In genomic region chr8:71629781-71630212, GRCm38 (mm10) we compare ENCODE assay signal across 8 mouse cellular contexts. TPM values are rescaled to one million over a fixed set of nuclear protein-coding genes. Genes with fewer than 3 reads are reported as not detected.
DNase-seq lines count a peak whose midpoint lies in the region; ATAC-seq and TF ChIP-seq lines count a peak whose summit lies in the region.

No protein-coding gene starts in this region.

- WGBS in heart, embryonic 13.5 days, result 6% methylated on average over 25 of the region's 25 CpGs
- 3% methylated on average over 25 of the region's 25 CpGs for WGBS in kidney, postnatal 0 days

- ATAC-seq in heart, embryonic 13.5 days (ENCODE audit: extremely low read depth, insufficient number of reproducible peaks, low FRiP score, low TSS enrichment), result 0 out of 2 replicates have a peak, but pooled peaks have one; percentile 0
- peak; percentile 22; the same call in 1 of the 2 replicates for ATAC-seq in kidney, postnatal 0 days (replicated peaks; ENCODE audit: low FRiP score, low read depth)

- no peaks in the 10 kb centered on the region for H3K27me3 ChIP-seq in MEL (ENCODE audit: control insufficient read depth in 1 of 2, insufficient read depth in 2 of 2, low read length in 2 of 2)
- peaks cover 55% of the 10 kb centered on the region for H3K27me3 ChIP-seq in heart, embryonic 13.5 days (replicated peaks)
- H3K27me3 ChIP-seq in kidney, postnatal 0 days (ENCODE audit: insufficient read depth, low read length), result no peaks in the 10 kb centered on the region

- TF ChIP-seq CTCF in MEL (IDR thresholded peaks at IDR 0.05 in 2 of 3, conservative IDR thresholded peaks at IDR 0.05 in 1 of 3; ENCODE audit: control insufficient read depth in 1 of 3, insufficient read depth in 1 of 3, low read depth in 2 of 3, low read length in 3 of 3, poor library complexity in 1 of 3, severe bottlenecking in 1 of 3), result no peak
- no peak for TF ChIP-seq CTCF in kidney, postnatal 0 days (IDR thresholded peaks at IDR 0.05; ENCODE audit: low read depth)

- TF ChIP-seq RAD21 in MEL (IDR thresholded peaks at IDR 0.05; ENCODE audit: low read depth, low read length), result no peak

- peaks cover 0 to 12% of the 10 kb centered on the region in 2 experiments; a peak in 2 of 4 replicates for H3K36me3 ChIP-seq in MEL (ENCODE audit: control insufficient read depth in 1 of 2, insufficient read depth in 2 of 2, low read length in 2 of 2)
- H3K36me3 ChIP-seq in heart, embryonic 13.5 days, result peaks cover 17% of the 10 kb centered on the region
- peaks cover 8% of the 10 kb centered on the region; the same call in 1 of the 2 replicates for H3K36me3 ChIP-seq in kidney, postnatal 0 days (ENCODE audit: insufficient read depth, low read length)

- DNase-seq in 3134 (ENCODE audit: extremely low read depth, insufficient read length, low spot score) (peak; percentile 86), MEL (ENCODE audit: low read depth, low spot score) (peak; percentile 80)
- peak; percentile 60 for DNase-seq in embryo, embryonic 9.5 days (ENCODE audit: extremely low spot score)
- DNase-seq in kidney, postnatal 0 days (ENCODE audit: low spot score), result peak; percentile 56
- DNase-seq in lung, postnatal 4 days, result peak; percentile 57 to 69
- DNase-seq in thymus, adult 18-20 months, result peak; percentile 49 to 59
- no peak for DNase-seq in left cerebral cortex, adult 11 months (ENCODE audit: low spot score)

- H3K4me1 ChIP-seq in MEL (ENCODE audit: control insufficient read depth in 1 of 2, insufficient read depth in 2 of 2, low read length in 2 of 2), result peaks cover 2 to 35% of the 10 kb centered on the region in 2 experiments; a peak in 3 of 4 replicates
- peaks cover 38% of the 10 kb centered on the region for H3K4me1 ChIP-seq in heart, embryonic 13.5 days
- H3K4me1 ChIP-seq in kidney, postnatal 0 days (replicated peaks; ENCODE audit: insufficient read depth, low read length), result peaks cover 25% of the 10 kb centered on the region

- no peaks in the 10 kb centered on the region; the same call in 1 of the 2 replicates for H3K79me2 ChIP-seq in MEL (ENCODE audit: control insufficient read depth, insufficient read depth, low read length, poor library complexity)

- peak overlapping the region; percentile 61 for H3K9ac ChIP-seq in MEL (ENCODE audit: control insufficient read depth, low read depth, low read length, poor library complexity, severe bottlenecking)
- H3K9ac ChIP-seq in heart, embryonic 13.5 days, result peak overlapping the region; percentile 80
- no peak overlapping the region for H3K9ac ChIP-seq in kidney, postnatal 0 days (ENCODE audit: low read depth, low read length)

- TF ChIP-seq POLR2A in MEL (IDR thresholded peaks at IDR 0.05; ENCODE audit: control insufficient read depth in 1 of 2, insufficient read depth in 1 of 2, low read depth in 1 of 2, low read length in 2 of 2, poor library complexity in 1 of 2), result no peak; a peak in 1 of 4 replicates

- H3K4me2 ChIP-seq in heart, embryonic 13.5 days, result peak overlapping the region; percentile 91
- peak overlapping the region; percentile 90 for H3K4me2 ChIP-seq in kidney, postnatal 0 days (ENCODE audit: low read length)

- H3K4me3 ChIP-seq in MEL (ENCODE audit: control insufficient read depth in 1 of 2, insufficient read depth in 1 of 2, low read depth in 2 of 2, low read length in 2 of 2), result peak overlapping the region; percentile 43 to 65
- peak overlapping the region; percentile 57 for H3K4me3 ChIP-seq in heart, embryonic 13.5 days
- peak overlapping the region; percentile 47 for H3K4me3 ChIP-seq in kidney, postnatal 0 days (replicated peaks; ENCODE audit: low read depth, low read length)

- H3K9me3 ChIP-seq in MEL (replicated peaks; ENCODE audit: insufficient read depth, low read length), result no peaks in the 10 kb centered on the region
- peaks cover 15% of the 10 kb centered on the region for H3K9me3 ChIP-seq in heart, embryonic 13.5 days
- H3K9me3 ChIP-seq in kidney, postnatal 0 days (replicated peaks; ENCODE audit: low read length), result no peaks in the 10 kb centered on the region

- no peak overlapping the region; the same call in 1 of the 2 replicates for H3K27ac ChIP-seq in MEL (ENCODE audit: control insufficient read depth, low read depth, low read length)
- H3K27ac ChIP-seq in heart, embryonic 13.5 days (replicated peaks), result no peak overlapping the region
- peak overlapping the region; percentile 57; the same call in 1 of the 2 replicates for H3K27ac ChIP-seq in kidney, postnatal 0 days

- no peak for TF ChIP-seq EP300 in MEL (IDR thresholded peaks at IDR 0.05; ENCODE audit: low read depth in 1 of 2, low read length in 2 of 2)

TF ChIP-seq in MEL, 35 proteins besides CTCF, POLR2A, EP300 and RAD21:
- TF ChIP-seq SIN3A (IDR thresholded peaks at IDR 0.05; ENCODE audit: low read length) (0 out of 2 replicates have a peak, but pooled peaks have one; percentile 31), MYC (IDR thresholded peaks at IDR 0.05; ENCODE audit: low read depth, low read length) (no peak), NRF1 (IDR thresholded peaks at IDR 0.05; ENCODE audit: insufficient read depth, low read depth, low read length, poor library complexity, severe bottlenecking) (peak; percentile 25; the same call in 1 of the 2 replicates), CHD1 (IDR thresholded peaks at IDR 0.05; ENCODE audit: low read depth, low read length) (no peak)

RNA-seq across cellular contexts. Expression of gene Colgalt1, which starts 19.0 kb away (rescaled TPM):
- 37.8 and 50.9 TPM in 2 replicates for total RNA-seq in MEL (2012; rRNA removed)
- 100 to 1,000 TPM in 1 of 2 experiments, 10 to 100 TPM in 1; 59.0 to 102 TPM for polyA plus RNA-seq in MEL (2012; ENCODE audit: insufficient read depth in 1 of 2, insufficient read length in 2 of 2, low read depth in 1 of 2, low replicate concordance in 2 of 2, missing spikeins in 1 of 2)
- polyA plus RNA-seq in heart, embryonic 13.5 days (2015; fragmentation: Nextera tagmentation; extraction: Ambion mirVana), result 54.8 and 58.3 TPM in 2 replicates
- polyA plus RNA-seq in kidney, postnatal 0 days (2015; fragmentation: Nextera tagmentation; extraction: Ambion mirVana), result 64.1 and 66.2 TPM in 2 replicates

RNA-seq across cellular contexts. Expression of gene Fam129c, which starts 32.3 kb away (rescaled TPM):
- total RNA-seq in MEL (2012; rRNA removed), result 3.8 and 7.6 TPM in 2 replicates
- 1 to 10 TPM in 1 of 2 experiments, not detected in 1; 8.3 TPM for polyA plus RNA-seq in MEL (2012; ENCODE audit: insufficient read depth in 1 of 2, insufficient read length in 2 of 2, low read depth in 1 of 2, low replicate concordance in 2 of 2, missing spikeins in 1 of 2)
- 1.2 and 1.8 TPM in 2 replicates for polyA plus RNA-seq in heart, embryonic 13.5 days (2015; fragmentation: Nextera tagmentation; extraction: Ambion mirVana)
- polyA plus RNA-seq in kidney, postnatal 0 days (2015; fragmentation: Nextera tagmentation; extraction: Ambion mirVana), result 2.5 and 2.8 TPM in 2 replicates

RNA-seq across cellular contexts. Expression of gene Pgls, which starts 37.8 kb away (rescaled TPM):
- 219 and 257 TPM in 2 replicates for total RNA-seq in MEL (2012; rRNA removed)
- 100 to 1,000 TPM in 1 of 2 experiments, not detected in 1; 225 TPM for polyA plus RNA-seq in MEL (2012; ENCODE audit: insufficient read depth in 1 of 2, insufficient read length in 2 of 2, low read depth in 1 of 2, low replicate concordance in 2 of 2, missing spikeins in 1 of 2)
- polyA plus RNA-seq in heart, embryonic 13.5 days (2015; fragmentation: Nextera tagmentation; extraction: Ambion mirVana), result 169 and 172 TPM in 2 replicates
- polyA plus RNA-seq in kidney, postnatal 0 days (2015; fragmentation: Nextera tagmentation; extraction: Ambion mirVana), result 279 and 296 TPM in 2 replicates

RNA-seq across cellular contexts. Expression of gene Unc13a, which starts 41.8 kb away (rescaled TPM):
- 0.81 and 0.92 TPM in 2 replicates for total RNA-seq in MEL (2012; rRNA removed)
- polyA plus RNA-seq in MEL (2012; ENCODE audit: insufficient read depth in 1 of 2, insufficient read length in 2 of 2, low read depth in 1 of 2, low replicate concordance in 2 of 2, missing spikeins in 1 of 2), result 1 to 10 TPM in 1 of 2 experiments, not detected in 1; 3.6 TPM
- 0.39 and 0.40 TPM in 2 replicates for polyA plus RNA-seq in heart, embryonic 13.5 days (2015; fragmentation: Nextera tagmentation; extraction: Ambion mirVana)
- polyA plus RNA-seq in kidney, postnatal 0 days (2015; fragmentation: Nextera tagmentation; extraction: Ambion mirVana), result 0.50 and 0.60 TPM in 2 replicates

RNA-seq across cellular contexts. Expression of gene Jak3, which starts 46.3 kb away (rescaled TPM):
- 4.2 and 5.1 TPM in 2 replicates for total RNA-seq in MEL (2012; rRNA removed)
- polyA plus RNA-seq in MEL (2012; ENCODE audit: insufficient read depth in 1 of 2, insufficient read length in 2 of 2, low read depth in 1 of 2, low replicate concordance in 2 of 2, missing spikeins in 1 of 2), result 10 to 100 TPM in 1 of 2 experiments, not detected in 1; 12.4 TPM
- polyA plus RNA-seq in heart, embryonic 13.5 days (2015; fragmentation: Nextera tagmentation; extraction: Ambion mirVana), result 7.6 and 7.7 TPM in 2 replicates
- polyA plus RNA-seq in kidney, postnatal 0 days (2015; fragmentation: Nextera tagmentation; extraction: Ambion mirVana), result 5.3 TPM in 2 replicates
